Mouse (Mus musculus): Measurements from ENCODE around the gene Plcd1. TPM values are rescaled to one million over a fixed set of nuclear protein-coding genes. Genes with fewer than 3 reads are reported as not detected.

The Plcd1 gene
- polyA plus RNA-seq, 1 experiment from 2014 or later = 0.85 TPM

- DNase-seq (peak; percentile 44), ATAC-seq (peak; percentile 31; the same call in 1 of the 2 replicates)
- Histone ChIP-seq H3K27ac (ENCODE audit: low read depth) (no peak overlapping the region), H3K9me3 (ENCODE audit: low read length) (no peaks in the 10 kb centered on the region), H3K4me2 (ENCODE audit: low read depth, low read length) (no peak overlapping the region), H3K9ac (replicated peaks) (no peak overlapping the region), H3K27me3 (ENCODE audit: insufficient read depth, low read length) (0 out of 2 replicates have a peak, but pooled peaks cover 4% of the 10 kb centered on the region), H3K4me3 (ENCODE audit: low read depth, low read length) (no peak overlapping the region), H3K4me1 (ENCODE audit: insufficient read depth) (peaks cover 8% of the 10 kb centered on the region; the same call in 1 of the 2 replicates), H3K36me3 (replicated peaks; ENCODE audit: insufficient read depth, low read length) (no peaks in the 10 kb centered on the region)
- 80% methylated on average over 4 of the region's 4 CpGs for WGBS (ENCODE audit: insufficient replicate concordance)
- no peak for TF ChIP-seq EP300 (IDR thresholded peaks at IDR 0.05; ENCODE audit: low read depth)
- TF ChIP-seq CTCF (IDR thresholded peaks at IDR 0.05; ENCODE audit: low read depth) = peak; percentile 65
Observed at GRCm38 (mm10) chr9:119107566-119107965, 14.3 kb upstream of the Plcd1 start.

- 0 out of 2 replicates have a peak, but pooled peaks have one; percentile 1 for ATAC-seq
- Histone ChIP-seq H3K27ac (ENCODE audit: low read depth) (no peak overlapping the region), H3K4me1 (ENCODE audit: insufficient read depth) (peaks cover 10% of the 10 kb centered on the region; the same call in 1 of the 2 replicates), H3K9ac (replicated peaks) (no peak overlapping the region), H3K4me2 (ENCODE audit: low read depth, low read length) (peak overlapping the region; percentile 76), H3K4me3 (ENCODE audit: low read depth, low read length) (peak overlapping the region; percentile 55), H3K27me3 (ENCODE audit: insufficient read depth, low read length) (0 out of 2 replicates have a peak, but pooled peaks cover 4% of the 10 kb centered on the region), H3K36me3 (replicated peaks; ENCODE audit: insufficient read depth, low read length) (no peaks in the 10 kb centered on the region), H3K9me3 (ENCODE audit: low read length) (no peaks in the 10 kb centered on the region)
- no peak for TF ChIP-seq CTCF (IDR thresholded peaks at IDR 0.05; ENCODE audit: low read depth)
- no peak for TF ChIP-seq EP300 (IDR thresholded peaks at IDR 0.05; ENCODE audit: low read depth)
- WGBS (ENCODE audit: insufficient replicate concordance) = 1% methylated on average over 19 of the region's 19 CpGs
- DNase-seq = no peak
Observed at GRCm38 (mm10) chr9:119102783-119103113, 9.4 kb upstream of the Plcd1 start.

- DNase-seq (peak; percentile 72), ATAC-seq (peak; percentile 83)
- Histone ChIP-seq H3K27me3 (ENCODE audit: insufficient read depth, low read length) (0 out of 2 replicates have a peak, but pooled peaks cover 4% of the 10 kb centered on the region), H3K9me3 (ENCODE audit: low read length) (no peaks in the 10 kb centered on the region), H3K9ac (replicated peaks) (0 out of 2 replicates have a peak within 1 kb of the TSS, but pooled peaks have one; percentile 1), H3K4me3 (ENCODE audit: low read depth, low read length) (peak within 1 kb of the TSS; percentile 55), H3K27ac (ENCODE audit: low read depth) (no peak within 1 kb of the TSS), H3K36me3 (replicated peaks; ENCODE audit: insufficient read depth, low read length) (no peaks in the 10 kb centered on the region), H3K4me2 (ENCODE audit: low read depth, low read length) (peak within 1 kb of the TSS; percentile 76), H3K4me1 (ENCODE audit: insufficient read depth) (peaks cover 10% of the 10 kb centered on the region; the same call in 1 of the 2 replicates)
- WGBS (ENCODE audit: insufficient replicate concordance) = 4% methylated on average over 44 of the region's 44 CpGs
- TF ChIP-seq EP300 (IDR thresholded peaks at IDR 0.05; ENCODE audit: low read depth) = no peak
- peak; percentile 28 for TF ChIP-seq CTCF (IDR thresholded peaks at IDR 0.05; ENCODE audit: low read depth)
Observed at GRCm38 (mm10) chr9:119101992-119102782, 8.9 kb upstream of the Plcd1 start, which contains the start of gene Dlec1. Gene Dlec1 (plus strand): TSS chr9:119102478.

- Histone ChIP-seq H3K4me2 (ENCODE audit: low read depth, low read length) (no peak overlapping the region), H3K36me3 (replicated peaks; ENCODE audit: insufficient read depth, low read length) (no peaks in the 10 kb centered on the region), H3K4me3 (ENCODE audit: low read depth, low read length) (no peak overlapping the region), H3K27ac (ENCODE audit: low read depth) (no peak overlapping the region), H3K27me3 (ENCODE audit: insufficient read depth, low read length) (0 out of 2 replicates have a peak, but pooled peaks cover 4% of the 10 kb centered on the region), H3K4me1 (ENCODE audit: insufficient read depth) (peaks cover 10% of the 10 kb centered on the region; the same call in 1 of the 2 replicates), H3K9me3 (ENCODE audit: low read length) (no peaks in the 10 kb centered on the region), H3K9ac (replicated peaks) (no peak overlapping the region)
- peak; percentile 42 for DNase-seq
- ATAC-seq = no peak
- WGBS (ENCODE audit: insufficient replicate concordance) = 16% methylated on average over 15 of the region's 15 CpGs
- TF ChIP-seq EP300 (IDR thresholded peaks at IDR 0.05; ENCODE audit: low read depth) (no peak), CTCF (IDR thresholded peaks at IDR 0.05; ENCODE audit: low read depth) (no peak)
Observed at GRCm38 (mm10) chr9:119100177-119100898, 7.0 kb upstream of the Plcd1 start.

- ATAC-seq = no peak
- H3K27me3 ChIP-seq (ENCODE audit: insufficient read depth, low read length) = peaks cover 45% of the 10 kb centered on the region
- TF ChIP-seq EP300 (IDR thresholded peaks at IDR 0.05; ENCODE audit: low read depth) (no peak), CTCF (IDR thresholded peaks at IDR 0.05; ENCODE audit: low read depth) (no peak)
- H3K36me3 ChIP-seq (replicated peaks; ENCODE audit: insufficient read depth, low read length) = no peaks in the 10 kb centered on the region
- WGBS (ENCODE audit: insufficient replicate concordance) = 74% methylated on average over 13 of the region's 13 CpGs
- no peak overlapping the region for H3K4me2 ChIP-seq (ENCODE audit: low read depth, low read length)
- no peak overlapping the region for H3K9ac ChIP-seq (replicated peaks)
- no peaks in the 10 kb centered on the region; the same call in 1 of the 2 replicates for H3K4me1 ChIP-seq (ENCODE audit: insufficient read depth)
- H3K27ac ChIP-seq (ENCODE audit: low read depth) = no peak overlapping the region
- no peaks in the 10 kb centered on the region for H3K9me3 ChIP-seq (ENCODE audit: low read length)
- no peak for DNase-seq
- no peak overlapping the region for H3K4me3 ChIP-seq (ENCODE audit: low read depth, low read length)
Observed at GRCm38 (mm10) chr9:119094462-119095109, 1.3 kb upstream of the Plcd1 start.

All from liver, postnatal 0 days (tissue).